Mouse (Mus musculus) megakaryocyte, embryonic 14.5 days (primary cell): ENCODE measurements around the gene Gm21883. TPM values are rescaled to one million over a fixed set of nuclear protein-coding genes. Genes with fewer than 3 reads are reported as not detected.
"Not testable (repeated sequence)": the region's sequence is repeated elsewhere in the genome, so short reads cannot be mapped to it uniquely, and the experiment has no call there.

Source experiments
- H3K27me3 ChIP-seq: replicated peaks from 2 replicates; pipeline ENCODE3; 2012; ENCODE audit warnings: inconsistent platforms
- H3K36me3 ChIP-seq: replicated peaks from 2 replicates; pipeline ENCODE3; 2012; ENCODE audit warnings: low read length, inconsistent platforms, mixed read lengths
- H3K4me1 ChIP-seq: 2 replicates; pipeline ENCODE4 v1.6.1; 2012; ENCODE audit warnings: inconsistent platforms
- H3K4me3 ChIP-seq: replicated peaks from 2 replicates; pipeline ENCODE3; 2012; ENCODE audit warnings: moderate library complexity, mild to moderate bottlenecking, inconsistent platforms
- H3K9me3 ChIP-seq: 2 replicates; pipeline ENCODE4 v1.6.1; 2012; ENCODE audit warnings: inconsistent platforms
- polyA plus RNA-seq: library from polyadenylated mRNA; stranded (reverse); fragments of >175 nt; gene quantifications from 2 replicates; pipeline ENCODE4 v1.2.3, GENCODE M21; 2012; ENCODE audit warnings: low replicate concordance; ENCODE audit not compliant: insufficient read depth

The Gm21883 gene
- not detected in 2 replicates for polyA plus RNA-seq

GRCm38 (mm10) chrX:31574183-31574582 is at the start of gene Gm21883:
Gm21883 (minus strand) TSS chrX:31574283.
- not testable (repeated sequence) for H3K9me3 ChIP-seq, H3K4me1 ChIP-seq, H3K27me3 ChIP-seq, H3K36me3 ChIP-seq, H3K4me3 ChIP-seq

DNA sequence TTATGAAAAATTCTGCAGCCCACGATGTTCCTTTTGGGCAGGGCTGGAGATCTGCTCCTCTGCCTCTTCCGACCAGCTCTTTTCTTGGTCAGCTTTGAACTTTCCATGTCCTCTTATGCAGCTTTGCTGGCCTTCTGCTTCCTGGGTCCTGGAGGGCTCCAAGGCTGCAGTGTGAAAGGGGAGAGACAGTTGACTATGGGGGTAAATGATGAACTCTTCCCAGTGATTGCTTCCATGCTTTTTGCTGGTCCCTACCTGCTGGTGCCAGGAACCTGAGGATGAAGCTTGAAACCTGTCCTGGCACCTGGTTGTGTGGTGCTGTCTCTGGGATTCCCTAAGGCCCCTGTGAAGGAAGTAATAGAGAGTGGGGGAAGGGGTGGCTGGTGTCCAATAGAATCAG is 44.7 kb upstream of the Gm21883 start, which contains the start of gene Spin2e:
TSS of gene Spin2e (minus strand) at position 101 of the 400 bp plus-strand sequence.
- H3K27me3 ChIP-seq, H3K4me1 ChIP-seq, H3K4me3 ChIP-seq, H3K36me3 ChIP-seq, H3K9me3 ChIP-seq: not testable (repeated sequence)

Other genes starting within 250 kb of the Gm21883 start
- gene Btbd35f26, start 237.8 kb downstream of the Gm21883 start, polyA plus RNA-seq, result not detected in 2 replicates
- gene Btbd35f19, start 190.4 kb downstream of the Gm21883 start, polyA plus RNA-seq, result not detected in 2 replicates
- gene Spin2e, start 44.6 kb upstream of the Gm21883 start, polyA plus RNA-seq, result 0.32 TPM in 1 of 2 replicates, not detected in the other
- not detected in 2 replicates for gene Btbd35f25, start 142.9 kb upstream of the Gm21883 start, polyA plus RNA-seq